Mouse (Mus musculus) G1E (cell line): ENCODE measurements around the gene Calhm5. TPM values are rescaled to one million over a fixed set of nuclear protein-coding genes. Genes with fewer than 3 reads are reported as not detected.

ENCODE experiments used
- ATAC-seq: 2 replicates; pipeline ENCODE4 v1.8.0; 2016; ENCODE audit warnings: mild to moderate bottlenecking; ENCODE audit not compliant: insufficient number of reproducible peaks, poor library complexity, low FRiP score, severe bottlenecking; ENCODE audit errors: extremely low read depth
- DNase-seq: peaks from one replicate; pipeline ENCODE4 v3.0.0; 2012; ENCODE audit warnings: low spot score
- H3K27me3 ChIP-seq: 2 replicates; pipeline ENCODE4 v1.6.1; 2012; ENCODE audit warnings: mild to moderate bottlenecking, low read length, inconsistent platforms; ENCODE audit not compliant: insufficient read depth
- H3K36me3 ChIP-seq: replicated peaks from 2 replicates; pipeline ENCODE3; 2012; ENCODE audit warnings: mild to moderate bottlenecking, inconsistent platforms
- H3K4me1 ChIP-seq: 2 replicates; pipeline ENCODE4 v1.6.1; 2012; ENCODE audit warnings: low read depth, low read length, inconsistent platforms, mixed read lengths; ENCODE audit not compliant: insufficient read depth
- H3K4me3 ChIP-seq: 2 replicates; pipeline ENCODE4 v1.5.1; 2012; ENCODE audit warnings: low read depth, mild to moderate bottlenecking, inconsistent platforms, low read length, moderate library complexity, mixed read lengths
- H3K9me3 ChIP-seq: replicated peaks from 2 replicates; pipeline ENCODE4 v1.6.1; 2012; ENCODE audit warnings: inconsistent platforms
- CTCF ChIP-seq: IDR thresholded peaks from 2 replicates; pipeline ENCODE4 v1.5.1; 2012; ENCODE audit warnings: low read depth, low read length, inconsistent platforms, mixed read lengths
- GATA1 ChIP-seq: IDR thresholded peaks from 2 replicates; pipeline ENCODE4 v1.6.1; 2012; ENCODE audit warnings: borderline replicate concordance, low read length, inconsistent platforms, mixed read lengths
- GATA2 ChIP-seq: IDR thresholded peaks from 2 replicates; pipeline ENCODE4 v1.6.1; 2012; ENCODE audit warnings: low read depth, low read length, inconsistent platforms, borderline replicate concordance
- POLR2AphosphoS5 ChIP-seq: IDR thresholded peaks from 2 replicates; pipeline ENCODE4 v1.6.1; 2012; ENCODE audit warnings: low read depth, low read length, inconsistent platforms; ENCODE audit not compliant: insufficient replicate concordance
- TAL1 ChIP-seq: conservative IDR thresholded peaks from 2 replicates; pipeline ENCODE4 v1.6.1; 2012; ENCODE audit warnings: low read depth, low read length, inconsistent platforms, mixed read lengths
- polyA plus RNA-seq: library from polyadenylated mRNA; stranded (reverse); fragments of >175 nt; gene quantifications from 2 replicates; pipeline ENCODE4 v1.2.3, GENCODE M21; 2012
- total RNA-seq, 2 experiments: library from RNA; stranded (forward) in 1 of 2; stranded (reverse) in 1 of 2; fragments of 200-1000 nt in 1 of 2; fragments of >200 nt in 1 of 2; fragmentation: Nextera tagmentation in 1 of 2; gene quantifications; 2 replicates each; pipeline ENCODE4 v1.2.3; 2014 to 2017

Calhm5 gene
- total and polyA plus RNA-seq, 3 experiments, result 0.05 TPM; not detected in 2

DNA sequence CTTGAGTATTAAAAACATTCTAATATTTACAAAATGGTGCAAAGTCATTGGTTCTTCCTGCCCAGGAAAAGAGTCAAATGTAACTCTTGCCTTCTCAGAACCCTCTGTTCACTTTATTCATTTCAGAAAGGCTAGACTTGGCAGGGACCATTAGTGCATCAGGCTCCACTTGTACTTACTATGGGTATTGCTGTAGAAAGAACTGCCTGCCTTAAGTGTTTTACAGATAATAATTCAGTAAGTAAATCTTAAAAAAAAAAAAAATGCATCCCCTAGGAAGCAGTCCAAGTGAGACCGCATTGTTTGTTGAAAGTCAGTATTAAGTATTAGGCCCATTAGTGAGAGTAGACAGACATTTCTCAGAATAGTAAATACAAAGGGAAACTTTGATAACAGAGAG, 9.8 kb downstream of the Calhm5 start:
- no peaks in the 10 kb centered on the region for H3K4me1 ChIP-seq

GRCm38 (mm10) chr10:34074522-34075200, 21.7 kb downstream of the Calhm5 start:
- no peaks in the 10 kb centered on the region for H3K4me1 ChIP-seq
- H3K36me3 ChIP-seq, result no peaks in the 10 kb centered on the region
- no peak for ATAC-seq
- TF ChIP-seq POLR2AphosphoS5 (no peak), GATA2 (no peak), GATA1 (no peak), TAL1 (no peak), CTCF (no peak)
- no peaks in the 10 kb centered on the region for H3K9me3 ChIP-seq
- no peaks in the 10 kb centered on the region for H3K27me3 ChIP-seq
- no peak for DNase-seq
- H3K4me3 ChIP-seq, result no peak overlapping the region

More for the DNA sequence above, 9.8 kb downstream of the Calhm5 start:
- DNase-seq, result no peak
- Histone ChIP-seq H3K4me3 (no peak overlapping the region), H3K9me3 (no peaks in the 10 kb centered on the region), H3K36me3 (no peaks in the 10 kb centered on the region), H3K27me3 (no peaks in the 10 kb centered on the region)
- TF ChIP-seq CTCF (no peak), TAL1 (no peak), POLR2AphosphoS5 (no peak), GATA1 (no peak), GATA2 (no peak)
- no peak for ATAC-seq

- peaks cover 5% of the 10 kb centered on the region; the same call in 1 of the 2 replicates for H3K27me3 ChIP-seq
- no peaks in the 10 kb centered on the region for H3K4me1 ChIP-seq
- ATAC-seq (no peak), DNase-seq (no peak)
- TF ChIP-seq GATA1 (no peak), TAL1 (no peak), CTCF (no peak), POLR2AphosphoS5 (no peak), GATA2 (no peak)
- no peaks in the 10 kb centered on the region for H3K9me3 ChIP-seq
- no peak overlapping the region for H3K4me3 ChIP-seq
- no peaks in the 10 kb centered on the region for H3K36me3 ChIP-seq
Measured at GRCm38 (mm10) chr10:34071650-34072049, 24.7 kb downstream of the Calhm5 start.

GRCm38 (mm10) chr10:34070999-34071492, 25.3 kb downstream of the Calhm5 start:
- Histone ChIP-seq H3K27me3 (peaks cover 5% of the 10 kb centered on the region; the same call in 1 of the 2 replicates), H3K36me3 (no peaks in the 10 kb centered on the region), H3K4me1 (no peaks in the 10 kb centered on the region), H3K9me3 (no peaks in the 10 kb centered on the region), H3K4me3 (no peak overlapping the region)
- TF ChIP-seq TAL1, result no peak
- no peak for TF ChIP-seq GATA1
- no peak for TF ChIP-seq GATA2
- no peak for TF ChIP-seq POLR2AphosphoS5
- TF ChIP-seq CTCF, result no peak
- ATAC-seq (no peak), DNase-seq (no peak)

DNA sequence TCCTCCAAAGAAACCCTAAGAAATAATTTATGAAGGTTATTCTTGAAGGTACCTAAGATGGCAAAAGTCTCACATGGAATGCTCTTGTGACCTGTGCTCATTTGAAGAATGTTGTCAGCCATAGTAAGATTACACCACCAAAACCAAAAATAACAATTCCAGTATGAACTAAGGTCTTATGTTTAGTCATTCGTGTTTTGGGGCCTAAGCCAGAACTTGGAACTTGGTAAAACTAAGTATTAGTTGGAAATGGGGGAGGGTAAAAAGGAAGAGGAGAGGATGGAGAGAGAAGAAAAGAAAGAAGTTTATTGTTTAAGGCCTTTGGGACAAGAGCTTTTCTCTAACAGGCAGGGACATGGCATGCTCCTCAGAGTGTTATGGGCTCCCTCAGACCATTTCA, 26.7 kb downstream of the Calhm5 start:
- H3K27me3 ChIP-seq, result peaks cover 5% of the 10 kb centered on the region; the same call in 1 of the 2 replicates
- no peak overlapping the region for H3K4me3 ChIP-seq
- no peak for TF ChIP-seq POLR2AphosphoS5
- no peak for TF ChIP-seq TAL1
- H3K36me3 ChIP-seq, result no peaks in the 10 kb centered on the region
- no peaks in the 10 kb centered on the region for H3K9me3 ChIP-seq
- no peaks in the 10 kb centered on the region for H3K4me1 ChIP-seq
- ATAC-seq (no peak), DNase-seq (no peak)

DNA sequence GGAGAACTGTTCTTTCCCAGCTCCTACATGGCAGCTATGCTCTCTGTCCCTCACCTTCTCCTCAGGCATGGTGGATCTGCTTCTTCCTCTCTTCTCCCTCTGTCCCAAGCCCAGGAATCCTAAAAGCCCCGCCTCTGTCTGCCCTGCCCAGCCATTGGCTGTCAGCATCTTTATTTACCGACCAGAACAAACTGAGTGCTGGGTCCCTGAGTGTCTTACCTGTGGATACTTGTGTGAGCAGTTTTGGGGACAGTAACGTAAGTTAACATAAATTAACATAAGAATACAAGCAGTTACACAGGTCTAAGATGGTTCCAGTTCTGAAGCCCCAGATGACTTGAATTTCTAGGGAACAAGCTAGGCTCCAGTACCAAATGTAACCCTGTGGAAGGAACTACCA, 29.7 kb downstream of the Calhm5 start:
- DNase-seq, result no peak
- TF ChIP-seq GATA2 (no peak), CTCF (no peak), GATA1 (no peak), POLR2AphosphoS5 (no peak), TAL1 (no peak)

More for the DNA sequence above, 29.7 kb downstream of the Calhm5 start:
- Histone ChIP-seq H3K4me1 (no peaks in the 10 kb centered on the region), H3K9me3 (no peaks in the 10 kb centered on the region), H3K4me3 (no peak overlapping the region), H3K36me3 (no peaks in the 10 kb centered on the region), H3K27me3 (peaks cover 5% of the 10 kb centered on the region; the same call in 1 of the 2 replicates)
- no peak for ATAC-seq
